Mouse (Mus musculus): ENCODE results near the gene Clstn1.

DNA sequence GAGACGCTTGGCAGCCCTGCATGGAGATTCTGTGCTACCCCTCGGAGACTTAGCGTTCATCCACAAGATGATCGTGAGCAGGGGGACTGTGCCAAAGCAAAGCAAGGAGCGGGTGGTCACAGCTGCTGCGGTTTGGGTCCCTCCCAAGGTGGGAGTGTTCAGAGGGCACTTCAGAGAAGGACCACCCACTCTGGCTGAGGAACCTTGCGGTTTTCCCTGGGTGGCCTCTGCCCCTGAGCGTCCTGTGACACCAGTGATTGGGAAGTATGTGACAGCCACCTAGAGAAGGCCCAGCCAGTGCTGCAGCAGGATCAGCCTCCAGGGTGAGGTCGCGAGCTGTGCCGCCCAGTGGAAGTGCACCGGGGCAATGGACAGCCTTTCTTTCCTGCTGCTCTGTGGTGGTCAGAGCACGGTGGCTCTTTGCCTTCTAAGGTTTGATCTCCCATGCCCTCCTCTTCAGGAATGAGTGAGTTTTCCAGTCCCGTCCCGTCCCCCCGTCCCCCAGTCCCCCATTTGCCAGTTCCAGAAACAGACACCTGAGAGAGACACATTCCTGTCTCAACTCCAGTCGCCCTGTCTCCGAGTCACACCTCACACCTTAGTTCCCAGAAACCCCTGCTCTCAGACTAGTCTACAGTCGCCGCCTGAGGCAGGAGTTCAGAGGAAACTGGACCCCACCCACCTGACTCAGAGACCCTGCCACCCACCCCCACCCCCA is 21.5 kb downstream of the Clstn1 start:
- TF ChIP-seq CTCF (IDR thresholded peaks at IDR 0.05; ENCODE audit: borderline replicate concordance, insufficient read depth, low read depth, low read length) (no peak), POLR2A (IDR thresholded peaks at IDR 0.05; ENCODE audit: borderline replicate concordance, insufficient read depth, low read length) (no peak)

Measured in cerebellum, adult 2 months (tissue).